Mouse (Mus musculus) 416B (cell line): ENCODE measurements at regions not wholly inside any gene's neighbourhood (a gene's known extent, or its start where the extent isn't known, plus 50 kb on each side); places are given as distances from the start of the nearest gene placed in this dataset.
A peak's percentile ranks its signal among the peaks of the same experiment; 100 is the strongest.

Experiments used
- DNase-seq: peaks from one replicate; pipeline ENCODE4 v3.0.0; 2011; ENCODE audit warnings: low read depth

DNA sequence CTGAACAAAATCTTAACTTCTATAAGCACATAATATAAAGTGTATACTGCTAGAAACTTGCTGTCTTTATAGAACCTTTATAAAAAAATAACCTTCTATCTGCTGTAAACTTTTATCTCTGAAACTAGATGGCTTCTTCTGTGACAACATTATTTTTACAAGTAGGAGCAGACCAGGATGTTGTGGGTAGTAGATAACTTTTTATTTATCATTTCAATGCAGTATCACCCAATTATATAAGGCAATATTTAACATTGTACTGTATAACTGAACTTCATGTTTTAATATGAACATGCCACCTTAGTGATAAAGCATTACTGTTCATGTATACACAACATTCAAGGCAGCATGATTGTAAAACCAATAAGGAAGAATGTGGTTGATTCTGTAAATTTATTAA lies 5024.1 kb upstream of the Gm7489 start:
- DNase-seq: no peak

DNA sequence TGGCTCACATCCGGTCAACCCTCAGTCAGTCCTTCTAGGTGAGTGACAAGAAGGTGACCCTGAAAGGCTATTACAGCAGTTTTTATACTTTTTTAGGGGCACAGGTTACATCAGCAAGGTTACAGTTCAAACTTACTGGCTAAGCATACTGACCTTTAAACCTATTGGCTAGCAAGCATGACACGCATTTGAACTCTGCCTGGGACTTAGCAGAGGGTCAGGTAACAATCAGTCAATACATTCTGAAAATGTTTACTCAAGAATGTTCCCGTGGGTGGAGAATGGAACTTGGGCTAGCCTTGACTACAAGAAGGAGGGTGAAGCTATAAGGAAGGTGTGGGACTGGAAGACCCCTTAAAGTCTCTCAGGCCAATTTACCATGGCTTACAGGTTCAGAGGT lies 4986.2 kb upstream of the Gm7489 start:
- no peak for DNase-seq

DNA sequence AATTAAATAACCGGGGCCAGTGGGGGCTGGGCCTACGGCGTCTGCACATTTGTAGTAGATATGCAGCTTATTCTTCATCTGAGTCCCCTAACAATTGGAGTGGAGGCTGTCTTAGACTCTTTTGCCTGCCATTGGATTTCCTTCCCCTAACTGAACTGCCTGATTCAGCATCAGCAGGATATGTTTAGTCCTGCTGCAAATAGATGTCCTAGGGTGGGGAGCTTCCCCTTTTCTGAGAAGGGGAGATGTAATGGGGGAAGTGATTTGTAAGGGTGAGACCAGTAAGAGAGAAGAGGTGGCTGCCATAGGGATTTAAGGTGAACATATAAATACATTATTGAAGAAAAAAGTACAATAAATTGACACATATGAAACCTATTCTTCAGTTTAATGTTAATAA lies 4980.0 kb upstream of the Gm7489 start:
- DNase-seq: no peak

DNA sequence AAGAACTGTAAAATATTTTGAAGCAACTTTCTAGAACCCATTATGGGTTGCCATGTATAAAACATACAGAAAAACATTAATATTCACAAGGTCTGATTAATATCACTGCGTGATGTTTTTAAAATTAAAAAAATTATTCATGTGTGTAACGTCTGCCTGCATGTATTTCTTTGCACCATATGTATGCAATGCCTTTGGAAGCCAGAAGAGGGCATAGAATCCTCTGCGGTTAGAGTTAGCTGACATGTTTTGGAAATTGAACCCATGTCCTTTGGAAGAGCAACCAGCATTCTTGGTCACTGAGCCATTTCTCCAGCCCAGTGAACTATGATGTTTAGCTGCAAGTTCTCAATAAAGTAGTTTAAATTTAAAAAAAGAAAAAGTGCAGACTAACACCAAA lies 4958.8 kb upstream of the Gm7489 start:
- DNase-seq: peak; percentile 11

DNA sequence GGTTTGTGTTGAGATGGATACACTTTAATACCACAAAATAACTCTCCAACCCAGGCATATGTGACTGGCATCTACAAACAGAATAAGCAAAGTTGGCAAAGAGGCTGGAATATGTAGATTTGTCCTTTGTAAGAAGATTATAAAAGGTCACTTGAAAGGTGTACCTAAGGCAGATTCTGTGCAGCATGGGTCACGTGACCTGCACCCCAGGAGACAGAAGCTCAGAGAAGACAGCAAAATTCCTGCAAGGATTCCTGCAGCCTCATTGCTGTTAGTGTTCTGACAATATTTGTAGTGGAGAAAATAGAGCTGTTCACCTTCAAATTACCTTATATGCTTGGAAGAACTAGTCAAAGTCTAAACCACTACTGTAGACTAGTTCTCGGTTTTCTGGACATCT lies 4938.6 kb upstream of the Gm7489 start:
- DNase-seq: no peak

DNA sequence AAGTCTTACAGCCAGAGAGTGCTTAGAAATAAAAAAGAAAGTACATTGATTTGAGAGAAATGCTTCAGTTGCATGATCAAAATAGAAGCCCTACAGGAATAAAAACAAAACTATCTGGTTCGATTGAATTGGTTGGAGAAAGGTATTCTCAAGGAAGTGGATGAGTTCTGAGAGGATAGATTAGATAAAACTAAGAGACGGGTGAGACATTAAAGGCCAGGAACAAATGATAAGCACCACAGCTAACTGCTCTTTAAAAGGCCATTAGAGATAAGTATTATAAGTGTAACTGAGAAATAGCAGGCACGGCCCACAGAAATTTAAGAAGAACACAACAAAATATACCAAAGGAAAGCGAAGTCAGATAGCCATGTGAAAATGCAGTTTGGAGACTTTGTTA lies 4908.5 kb upstream of the Gm7489 start:
- no peak for DNase-seq

DNA sequence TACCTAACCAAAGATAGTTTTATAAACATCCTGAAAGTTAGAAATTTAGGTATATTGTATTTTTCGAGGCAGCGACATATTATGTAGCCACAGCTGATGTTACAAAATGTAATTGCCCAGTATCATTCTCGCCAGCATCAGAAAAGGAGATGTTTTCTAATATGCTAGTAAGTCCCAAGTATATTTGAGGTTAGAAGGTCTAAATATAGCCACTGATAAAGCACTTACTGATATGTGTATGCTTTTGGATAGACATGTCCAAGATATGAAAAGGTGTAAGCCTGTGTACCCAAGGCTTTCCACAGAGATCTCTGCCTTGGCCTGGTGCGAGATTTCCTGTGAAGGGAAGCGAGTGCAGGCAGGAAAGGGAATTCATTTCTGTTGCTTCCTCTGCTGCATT lies 4908.1 kb upstream of the Gm7489 start:
- no peak for DNase-seq
